Mouse (Mus musculus) heart, adult 2 months (tissue): Measurements from ENCODE around the gene Dbh.

Source experiments
- CTCF ChIP-seq: fragments of 200-600 bp; IDR thresholded peaks from 2 replicates; pipeline ENCODE4 v1.8.1; 2022; ENCODE audit warnings: antibody characterized with exemption, mild to moderate bottlenecking, moderate library complexity
- POLR2A ChIP-seq: fragments of 200-500 bp; IDR thresholded peaks from 2 replicates; pipeline ENCODE4 v1.6.1; 2011; ENCODE audit warnings: mild to moderate bottlenecking, low read depth, low read length, control low read depth; ENCODE audit not compliant: insufficient read depth

GRCm38 (mm10) chr2:27146840-27147239 lies 18.2 kb upstream of the Dbh start:
- no peak for TF ChIP-seq CTCF
- TF ChIP-seq POLR2A, result no peak
